Mouse (Mus musculus) lung, adult 2 months (tissue): ENCODE measurements around the gene Thap3.

Experiments used
- CTCF ChIP-seq: fragments of 200-500 bp; IDR thresholded peaks from 2 replicates; pipeline ENCODE4 v1.5.1; 2011; ENCODE audit warnings: mild to moderate bottlenecking, low read length, control low read depth; ENCODE audit not compliant: insufficient read depth
- POLR2A ChIP-seq: fragments of 200-500 bp; IDR thresholded peaks from 2 replicates; pipeline ENCODE4 v1.6.1; 2011; ENCODE audit warnings: low read depth, mild to moderate bottlenecking, control low read depth, low read length, borderline replicate concordance; ENCODE audit errors: extremely low read depth

DNA sequence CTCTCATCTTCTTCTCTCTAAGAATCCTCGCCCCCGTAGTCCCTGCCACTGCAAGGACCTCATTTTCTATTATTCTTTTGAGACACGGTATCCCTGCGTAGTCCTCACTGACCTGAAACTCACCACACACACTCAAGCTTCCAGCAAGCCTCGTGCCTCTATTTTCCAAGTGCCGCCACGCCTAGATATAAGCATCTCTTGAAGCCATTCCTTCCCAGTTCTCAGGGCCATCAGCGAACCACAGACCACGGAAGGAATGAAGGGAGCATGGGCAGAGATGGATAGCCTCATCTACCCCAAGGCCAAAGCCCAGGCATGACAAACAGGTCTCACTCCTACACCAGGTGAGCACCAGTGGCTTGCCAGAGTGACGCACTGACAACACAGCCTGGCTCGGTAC, 35.7 kb upstream of the Thap3 start:
- TF ChIP-seq CTCF: no peak
- no peak for TF ChIP-seq POLR2A
